Mouse (Mus musculus) spleen, postnatal 4 days (tissue): ENCODE results near the gene Srsf1.
A peak's percentile ranks its signal among the peaks of the same experiment; 100 is the strongest.
"Not testable (repeated sequence)": the region's sequence is repeated elsewhere in the genome, so short reads cannot be mapped to it uniquely, and the experiment has no call there.

Source experiments
- DNase-seq, 2 experiments: peaks; one replicate each; pipeline ENCODE4 v3.0.0; 2022; ENCODE audit warnings: low spot score in 2 of 2

Srsf1 gene

DNA sequence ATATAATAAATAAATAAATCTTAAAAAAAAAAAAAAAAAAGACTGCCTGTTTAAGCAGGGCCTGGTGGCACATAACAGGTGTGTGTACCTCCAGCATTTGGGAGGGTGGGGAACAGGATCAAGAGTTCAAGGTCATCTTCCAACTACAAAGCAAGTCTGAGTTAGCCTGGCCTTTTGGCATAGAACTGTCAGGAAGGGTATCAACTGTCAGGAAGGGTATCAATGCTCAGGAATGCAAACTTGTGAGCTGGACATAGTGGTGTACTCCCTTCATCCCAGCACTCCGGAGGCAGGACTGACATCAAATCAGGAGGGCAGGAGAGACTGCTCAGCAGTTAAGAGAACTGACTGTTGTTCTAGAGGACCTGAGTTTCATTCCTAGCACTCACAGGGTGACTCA lies 8.1 kb upstream of the Srsf1 start:
- DNase-seq: peak in 1 of 2 experiments; percentile 41

DNA sequence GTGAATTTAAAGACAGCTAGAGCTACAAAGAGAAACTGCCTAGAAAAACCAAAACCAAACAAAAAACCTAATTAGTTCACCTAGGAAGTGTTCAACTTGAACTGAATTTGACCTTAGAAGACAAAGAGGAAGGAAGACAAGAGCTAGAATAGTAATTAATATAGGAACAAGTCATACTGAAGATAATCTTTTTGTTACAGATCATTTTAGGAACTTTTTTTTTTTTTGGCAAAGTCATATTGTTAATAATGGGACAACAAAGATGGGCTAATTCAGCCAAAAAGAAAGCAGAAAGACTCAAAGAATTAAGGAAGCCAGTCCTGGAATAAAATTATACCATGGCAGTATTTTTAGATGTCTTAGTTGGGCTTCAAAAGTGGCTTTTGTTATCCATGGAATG lies 2.9 kb upstream of the Srsf1 start:
- DNase-seq: no peak

DNA sequence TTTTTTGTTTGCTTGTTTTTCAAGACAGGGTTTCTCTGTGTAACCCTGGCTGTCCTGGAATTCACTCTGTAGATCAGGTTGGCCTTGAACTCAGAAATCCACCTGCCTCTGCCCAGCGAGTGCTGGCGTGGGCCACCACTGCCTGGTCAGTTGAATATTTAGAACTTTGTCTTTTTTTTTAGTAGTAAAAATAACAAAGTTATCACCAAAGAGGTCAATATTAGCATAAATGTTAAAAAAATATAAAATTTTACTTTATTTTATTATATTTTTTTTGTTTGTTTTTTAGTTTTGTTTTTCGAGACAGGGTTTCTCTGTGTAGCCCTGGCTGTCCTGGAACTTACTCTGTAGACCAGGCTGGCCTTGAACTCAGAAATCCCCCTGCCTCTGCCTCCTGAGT lies 2.0 kb upstream of the Srsf1 start:
- DNase-seq: not testable (repeated sequence)

DNA sequence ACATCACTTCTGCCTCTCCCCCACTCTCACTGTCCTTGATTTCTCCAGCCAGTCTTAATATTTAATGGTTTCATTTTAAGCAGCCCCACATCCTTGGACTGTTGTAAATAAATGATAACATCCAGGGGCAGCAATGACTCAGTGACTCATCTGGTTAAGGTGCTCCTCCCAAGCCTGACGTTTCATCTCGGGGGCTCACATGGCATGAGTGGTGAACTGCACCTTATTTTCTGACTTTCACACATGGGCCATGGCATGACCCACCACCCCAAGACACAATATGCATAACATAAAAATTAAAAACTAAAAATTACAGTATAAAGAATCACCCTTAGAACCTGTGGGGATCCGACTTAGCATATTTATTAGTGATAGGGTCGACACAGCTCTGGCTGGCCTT lies 1.3 kb upstream of the Srsf1 start:
- DNase-seq: no peak

DNA sequence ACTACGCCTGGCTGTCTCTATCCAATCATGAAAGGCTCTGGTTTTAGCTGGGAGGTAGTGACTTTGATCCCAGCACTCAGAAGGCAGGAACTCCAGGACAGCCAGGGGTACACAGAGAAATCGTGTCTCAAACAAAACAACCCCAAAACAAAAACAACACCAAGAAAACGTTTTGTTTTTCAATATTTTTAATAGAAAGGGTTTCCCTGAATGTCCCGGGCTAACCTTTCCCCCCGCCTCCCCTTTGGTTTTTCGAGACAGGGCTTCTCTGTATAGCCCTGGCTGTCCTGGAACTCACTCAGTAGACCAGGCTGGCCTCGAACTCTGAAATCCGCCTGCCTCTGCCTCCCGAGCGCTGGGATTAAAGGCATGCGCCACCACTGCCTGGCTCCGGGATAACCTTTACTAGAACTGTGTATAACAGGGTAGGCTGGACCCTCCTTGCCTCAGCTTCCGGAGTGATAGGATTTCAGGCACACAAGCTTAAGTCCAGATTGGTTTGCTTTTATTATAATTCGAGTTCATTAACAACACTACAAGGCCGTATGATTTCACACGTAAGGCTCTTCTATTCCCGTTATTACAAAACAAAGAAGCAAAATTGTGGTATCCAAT lies 743 bp upstream of the Srsf1 start:
- DNase-seq: peak; percentile 56 to 76

DNA sequence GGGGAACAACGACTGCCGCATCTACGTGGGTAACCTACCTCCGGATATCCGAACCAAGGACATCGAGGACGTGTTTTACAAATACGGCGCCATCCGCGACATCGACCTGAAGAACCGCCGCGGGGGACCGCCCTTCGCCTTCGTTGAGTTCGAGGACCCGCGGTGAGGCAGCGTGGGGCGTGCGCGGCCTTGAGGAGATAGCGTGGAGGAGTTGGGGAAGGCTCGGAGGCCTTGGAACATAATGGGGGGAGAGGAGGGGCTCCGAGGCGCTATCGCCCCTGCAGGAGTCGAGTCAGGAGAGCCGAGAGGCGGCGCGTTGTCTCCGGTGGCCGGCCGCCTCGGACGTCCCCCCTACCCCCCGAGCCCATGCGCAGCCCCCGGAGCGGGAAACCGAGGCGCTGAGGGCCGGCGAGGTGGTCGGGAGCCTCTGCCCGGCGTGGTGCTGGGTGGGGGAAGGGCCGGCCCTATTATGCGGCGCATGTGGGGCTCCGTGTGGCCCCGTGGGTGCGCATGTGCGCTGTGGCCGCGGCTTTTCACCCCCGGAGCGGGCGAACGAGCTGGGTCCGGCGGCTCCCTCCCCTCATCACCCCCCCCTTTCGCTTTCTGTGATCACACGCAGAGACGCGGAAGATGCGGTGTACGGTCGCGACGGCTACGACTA lies 828 bp downstream of the Srsf1 start:
- peak; percentile 72 to 87 for DNase-seq

DNA sequence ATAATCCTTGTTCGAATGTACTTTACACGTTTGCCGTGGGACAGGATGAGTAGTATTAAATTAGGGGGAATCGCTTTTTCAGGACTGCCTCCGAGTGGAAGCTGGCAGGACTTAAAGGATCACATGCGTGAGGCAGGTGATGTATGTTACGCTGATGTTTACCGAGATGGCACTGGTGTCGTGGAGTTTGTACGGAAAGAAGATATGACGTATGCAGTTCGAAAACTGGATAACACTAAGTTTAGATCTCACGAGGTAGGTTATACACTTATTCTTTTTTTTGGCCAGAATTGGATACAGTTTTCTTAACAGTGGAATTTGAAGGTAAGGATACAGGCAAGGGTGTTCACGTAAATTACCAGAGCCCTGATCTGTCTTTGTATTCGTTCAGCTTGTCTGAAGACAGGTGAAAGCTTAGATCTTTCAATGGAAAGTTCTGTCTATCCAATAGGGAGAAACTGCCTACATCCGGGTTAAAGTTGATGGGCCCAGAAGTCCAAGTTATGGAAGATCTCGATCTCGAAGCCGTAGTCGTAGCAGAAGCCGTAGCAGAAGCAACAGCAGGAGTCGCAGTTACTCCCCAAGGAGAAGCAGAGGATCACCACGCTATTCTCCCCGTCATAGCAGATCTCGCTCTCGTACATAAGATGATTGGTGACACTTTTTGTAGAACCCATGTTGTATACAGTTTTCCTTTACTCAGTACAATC lies 1.9 kb downstream of the Srsf1 start:
- peak; percentile 18 to 58 for DNase-seq

DNA sequence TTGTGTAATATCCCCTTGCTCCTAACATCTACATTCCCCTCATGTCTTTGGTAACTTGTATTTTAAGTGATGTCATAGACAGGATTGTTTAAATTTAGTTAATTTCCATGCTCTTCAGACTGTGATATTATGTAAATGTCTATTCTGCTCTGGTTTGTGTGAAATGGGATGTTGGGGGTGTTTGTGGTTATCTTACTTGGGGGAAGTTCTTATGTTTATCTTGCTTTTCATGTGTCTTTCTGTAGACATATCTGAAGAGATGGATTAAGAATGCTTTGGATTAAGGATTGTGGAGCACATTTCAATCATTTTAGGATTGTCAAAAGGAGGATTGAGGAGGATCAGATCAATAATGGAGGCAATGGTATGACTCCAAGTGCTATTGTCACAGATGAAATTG lies 2.6 kb downstream of the Srsf1 start:
- no peak for DNase-seq

DNA sequence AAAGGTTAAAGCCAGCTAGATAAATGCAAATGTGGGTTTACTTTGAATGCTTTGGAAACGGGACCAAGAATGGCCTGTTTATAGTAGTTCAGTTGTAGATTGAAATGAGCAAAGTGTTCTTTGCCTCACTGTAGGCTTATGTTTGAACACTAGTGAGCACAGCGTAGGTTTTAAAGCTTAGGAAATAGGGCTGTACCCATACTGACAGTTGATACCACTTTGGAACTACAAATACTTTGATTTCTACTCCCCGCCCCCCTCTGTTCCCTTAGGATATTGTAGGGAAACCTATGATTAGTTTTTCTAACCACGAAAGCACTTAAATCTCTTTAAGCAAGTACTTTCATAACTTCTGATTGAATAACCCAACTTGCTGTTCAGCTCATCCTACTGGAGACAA lies 5.5 kb downstream of the Srsf1 start:
- DNase-seq: no peak

DNA sequence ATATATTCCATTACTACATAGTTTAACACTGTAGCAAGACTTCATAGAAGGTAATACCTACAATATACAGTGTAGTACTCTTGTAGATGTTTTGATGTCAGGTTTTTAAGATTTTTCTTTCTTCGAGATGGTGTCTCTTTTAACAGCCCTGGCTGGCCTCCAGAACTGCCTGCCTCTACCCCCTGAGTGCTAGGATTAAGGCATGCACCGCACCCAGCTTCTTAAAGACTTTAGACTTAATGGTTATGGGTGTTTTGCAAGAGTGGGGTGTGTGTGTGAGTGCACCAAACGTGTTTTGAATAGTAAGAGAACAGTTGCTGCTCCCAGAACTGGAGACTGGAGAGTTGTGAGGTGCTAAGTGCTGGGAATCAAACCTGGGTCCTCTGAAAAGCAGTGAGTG lies 6.6 kb downstream of the Srsf1 start:
- no peak for DNase-seq

DNA sequence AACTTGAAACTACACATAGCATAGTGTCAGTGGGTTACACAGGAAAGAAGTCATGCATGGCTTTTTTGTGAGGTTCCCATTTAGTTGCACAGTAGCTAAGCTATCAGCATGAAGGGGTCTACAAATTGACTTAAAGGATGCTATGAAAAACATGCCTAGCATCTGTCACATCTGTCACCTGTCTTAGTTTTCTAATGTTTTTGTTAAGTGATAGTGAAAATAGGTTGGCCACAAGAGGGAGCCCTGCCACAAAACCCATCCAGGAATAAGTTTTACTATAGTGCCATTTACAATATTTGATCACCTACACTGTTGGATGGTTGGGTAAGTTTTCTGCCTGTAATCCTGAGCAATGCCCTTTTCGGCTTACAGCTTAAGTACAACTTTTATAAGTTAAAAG lies 7.4 kb downstream of the Srsf1 start:
- peak; percentile 54 to 75 for DNase-seq

DNA sequence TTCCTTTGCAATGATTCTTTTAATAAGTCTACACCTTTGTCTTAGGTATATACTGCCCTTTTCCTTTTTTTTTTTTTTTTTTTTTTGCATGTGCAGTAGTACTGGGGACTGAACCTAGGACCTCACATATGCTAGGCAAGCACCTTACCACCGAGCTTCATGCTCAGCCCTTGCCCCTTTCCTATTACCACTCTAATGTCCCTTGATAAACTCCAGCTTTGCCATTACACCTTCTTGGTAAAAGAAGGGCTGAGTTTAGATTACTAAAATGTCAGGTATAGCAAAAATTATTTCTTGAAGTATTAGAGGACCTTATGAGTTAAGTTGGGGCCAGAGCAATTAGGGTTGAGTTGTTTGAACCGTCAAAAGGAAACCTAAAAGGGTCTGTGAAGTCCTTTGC lies 8.6 kb downstream of the Srsf1 start:
- no peak for DNase-seq

DNA sequence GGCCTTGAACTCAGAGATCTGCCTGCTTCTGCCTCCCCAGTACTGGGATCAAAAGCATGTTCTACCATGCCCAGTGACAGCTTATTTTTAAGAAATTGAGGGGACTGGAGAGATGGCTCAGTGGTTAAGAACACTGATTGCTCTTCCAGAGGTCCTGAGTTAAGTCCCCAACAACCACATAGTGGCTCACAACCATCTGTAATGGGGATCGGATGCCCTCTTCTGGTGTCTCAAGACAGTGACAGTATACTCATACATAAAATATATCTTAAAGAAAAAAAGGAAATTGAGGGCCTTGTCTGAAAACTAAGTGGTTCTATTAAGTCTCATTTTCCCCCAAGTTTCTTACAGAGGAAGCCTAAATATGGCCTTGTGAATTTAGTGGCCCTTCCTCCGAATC lies 10.6 kb downstream of the Srsf1 start:
- DNase-seq: no peak

DNA sequence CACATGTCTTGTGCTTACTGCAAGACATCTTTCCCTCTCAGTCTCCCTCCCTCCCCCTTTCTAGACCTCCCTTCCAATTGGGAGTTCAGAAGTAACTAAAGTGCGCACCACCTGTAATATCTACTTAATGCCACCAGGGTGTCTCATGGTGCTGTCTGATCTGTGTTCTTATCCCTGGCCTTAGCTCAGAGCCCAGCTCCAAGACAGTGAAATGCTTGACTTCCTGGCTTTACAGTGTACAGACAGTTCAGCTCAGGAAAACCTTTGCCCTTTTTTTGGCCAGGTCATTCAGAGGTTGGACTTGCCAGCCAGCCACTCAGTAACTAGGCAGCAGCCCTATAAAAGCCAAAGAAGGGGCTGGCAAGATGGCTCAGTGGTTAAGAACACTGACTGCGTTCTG lies 12.0 kb downstream of the Srsf1 start:
- DNase-seq: no peak

DNA sequence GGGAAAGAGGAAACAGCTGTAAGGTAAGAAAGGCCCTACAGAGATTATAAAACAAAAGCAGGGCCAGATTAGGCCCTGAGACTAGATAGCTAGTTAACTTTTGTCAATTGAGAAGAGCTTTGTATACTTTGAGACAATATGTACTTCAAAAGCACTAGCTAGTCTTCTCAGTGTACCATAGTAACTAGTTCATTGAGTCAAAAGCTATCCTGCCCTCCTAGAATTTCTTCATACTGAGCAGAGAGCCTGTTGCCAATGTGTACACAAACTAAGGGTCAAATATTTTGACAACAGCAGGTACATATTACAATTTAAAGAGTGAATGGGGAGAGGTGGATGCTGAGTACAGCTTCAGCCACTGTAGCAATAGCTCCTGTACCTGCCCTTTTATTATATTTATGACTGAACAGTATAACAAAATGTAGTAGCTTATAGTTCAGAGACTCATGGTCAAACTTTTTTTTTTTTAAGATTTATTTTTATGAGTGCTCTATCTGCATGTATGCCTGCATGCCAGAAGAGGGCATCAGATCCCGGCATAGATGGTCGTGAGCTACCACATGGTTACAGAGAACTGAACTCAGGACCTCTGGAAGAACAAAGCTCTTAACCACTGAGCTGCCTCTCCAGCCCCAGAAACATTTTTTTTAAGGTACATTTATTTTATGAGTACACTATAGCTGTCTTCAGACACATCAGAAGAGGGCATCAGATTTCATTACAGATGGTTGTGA lies 14.9 kb downstream of the Srsf1 start:
- DNase-seq: no peak

DNA sequence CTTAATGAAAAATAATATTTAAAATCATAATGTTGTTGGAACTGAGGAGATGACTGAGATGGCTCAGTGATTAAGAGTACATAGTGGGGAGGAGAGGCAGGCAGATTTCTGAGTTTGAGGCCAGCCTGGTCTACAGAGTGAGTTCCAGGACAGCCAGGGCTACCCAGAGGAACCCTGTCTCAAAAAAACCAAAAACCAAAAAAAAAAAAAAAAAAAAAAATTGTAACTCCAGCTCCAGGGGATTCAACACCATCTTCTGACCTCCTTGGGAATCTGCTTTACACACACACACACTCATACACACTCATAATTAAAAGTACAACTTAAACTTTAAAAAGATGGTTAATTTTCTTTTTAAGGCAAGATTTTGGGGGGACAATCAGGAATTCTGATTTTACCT lies 18.6 kb downstream of the Srsf1 start:
- no peak for DNase-seq

DNA sequence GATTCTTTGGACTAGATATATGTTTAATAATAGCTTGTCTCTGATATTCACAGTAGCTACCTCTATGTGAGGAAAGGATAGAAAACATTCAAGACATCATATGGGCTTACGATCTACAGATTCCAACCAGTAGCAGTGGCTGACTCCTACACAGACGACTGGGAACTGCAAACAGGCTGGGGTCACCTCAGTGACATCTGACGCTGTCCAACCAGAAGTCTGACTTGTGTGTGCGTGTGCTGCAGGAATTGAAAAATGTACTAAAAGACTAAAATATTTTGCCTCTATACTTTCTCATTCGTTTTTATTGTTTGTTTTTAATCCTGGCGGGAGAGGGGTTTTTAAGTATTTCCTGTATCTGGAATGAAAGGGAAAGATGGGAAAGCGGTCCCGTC lies 20.0 kb downstream of the Srsf1 start:
- no peak for DNase-seq

DNA sequence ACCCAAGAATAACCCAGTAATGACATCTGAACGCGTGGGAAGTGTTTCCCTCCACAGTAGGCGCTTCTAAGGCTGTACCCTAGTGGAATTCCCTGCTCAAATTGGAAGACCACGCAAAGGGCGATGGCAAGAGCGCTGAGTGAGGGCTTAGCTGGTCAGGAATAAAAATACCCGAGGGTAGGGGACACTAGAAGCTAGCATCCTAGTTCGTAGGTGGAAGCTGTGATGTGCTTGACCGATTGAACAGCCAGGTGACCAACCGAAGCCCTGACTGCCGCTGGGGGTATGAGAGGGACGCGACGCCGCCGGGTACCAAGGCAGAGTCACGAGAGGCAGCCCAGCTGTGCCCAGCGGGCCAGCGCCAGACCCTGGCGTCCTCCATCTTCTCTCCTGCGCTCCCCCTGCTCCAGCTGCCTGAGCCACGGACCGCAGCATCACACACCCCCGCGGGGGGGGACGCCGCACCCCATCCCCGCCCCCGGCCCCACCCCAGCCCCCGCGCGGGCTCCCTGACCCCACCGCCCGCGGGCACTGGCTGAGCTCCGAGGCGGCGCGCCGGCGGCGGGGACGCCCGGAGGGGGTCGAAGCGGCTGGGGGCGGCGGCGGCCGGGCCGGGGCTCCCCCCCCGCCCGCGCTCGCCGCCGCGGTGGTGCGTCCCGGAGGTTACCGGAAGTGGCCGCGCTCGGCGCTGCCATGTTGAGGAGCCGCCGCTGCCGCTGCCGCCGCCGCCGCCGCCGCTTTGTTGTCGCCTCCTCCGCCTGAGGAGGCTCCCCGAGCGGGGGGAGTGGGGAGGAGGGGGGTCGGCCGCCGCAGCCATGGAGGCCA lies 20.6 kb downstream of the Srsf1 start, which contains the start of gene Vezf1:
TSS of gene Vezf1 (plus strand) at position 694 of the 825 bp plus-strand sequence.
- DNase-seq: peak; percentile 83 to 92

DNA sequence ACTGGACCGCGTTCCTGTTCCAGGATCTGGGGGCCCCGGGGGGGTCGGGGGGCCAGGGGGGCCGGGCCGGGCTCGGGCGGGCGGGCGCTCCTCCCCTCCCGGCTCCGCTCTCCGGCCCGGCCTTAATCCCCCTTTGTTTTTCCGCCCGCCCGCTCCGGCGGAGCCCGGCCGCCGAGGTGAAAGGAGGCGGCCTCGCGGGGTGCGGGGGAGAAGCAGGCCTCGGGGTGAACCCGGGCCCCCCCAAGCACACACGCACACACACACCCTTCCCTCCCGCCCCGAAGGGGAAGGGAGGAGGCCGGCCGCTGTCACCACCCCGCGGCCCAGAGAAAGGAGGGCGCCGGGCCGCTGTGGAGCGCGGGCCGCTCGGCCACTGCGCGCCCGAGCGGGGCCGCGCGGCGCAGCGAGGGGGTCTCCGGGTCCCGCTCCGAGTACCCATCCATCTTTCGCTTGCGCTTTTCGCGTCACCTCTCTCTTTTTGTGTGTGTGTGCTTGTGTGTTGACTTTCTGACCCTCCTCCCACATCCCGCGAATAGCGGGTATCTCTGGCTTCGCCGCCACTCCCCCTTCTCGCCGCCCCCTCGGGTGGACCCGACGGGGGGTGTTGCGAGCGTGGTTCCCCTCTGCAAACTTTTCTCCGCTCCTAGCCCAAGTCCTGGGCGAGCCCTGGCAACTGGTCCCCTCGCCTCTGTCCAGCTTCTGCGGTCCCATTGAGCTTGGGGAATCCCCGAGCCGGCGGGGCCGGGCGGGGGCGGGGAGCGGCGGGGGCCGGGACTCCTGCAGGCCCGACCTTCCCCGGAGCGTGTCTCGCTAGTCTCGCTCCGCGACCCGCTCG lies 21.5 kb downstream of the Srsf1 start:
- DNase-seq: peak; percentile 56 to 84

DNA sequence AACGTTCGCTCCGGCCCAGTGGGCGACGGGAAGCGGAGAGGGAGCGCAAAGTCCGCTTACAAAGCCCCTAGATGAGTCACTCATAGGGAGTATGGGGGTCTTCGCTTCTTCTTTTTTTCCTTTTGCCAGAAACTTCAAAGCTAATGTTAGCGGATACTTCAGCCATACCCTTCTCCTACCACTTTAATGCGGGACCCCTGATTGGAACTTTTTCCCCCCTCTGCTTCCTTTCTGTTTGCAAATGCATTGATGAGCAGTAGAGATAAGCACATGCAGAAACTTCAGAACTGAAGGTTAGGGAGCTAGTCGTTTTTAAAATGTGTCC lies 22.0 kb downstream of the Srsf1 start:
- no peak for DNase-seq

DNA sequence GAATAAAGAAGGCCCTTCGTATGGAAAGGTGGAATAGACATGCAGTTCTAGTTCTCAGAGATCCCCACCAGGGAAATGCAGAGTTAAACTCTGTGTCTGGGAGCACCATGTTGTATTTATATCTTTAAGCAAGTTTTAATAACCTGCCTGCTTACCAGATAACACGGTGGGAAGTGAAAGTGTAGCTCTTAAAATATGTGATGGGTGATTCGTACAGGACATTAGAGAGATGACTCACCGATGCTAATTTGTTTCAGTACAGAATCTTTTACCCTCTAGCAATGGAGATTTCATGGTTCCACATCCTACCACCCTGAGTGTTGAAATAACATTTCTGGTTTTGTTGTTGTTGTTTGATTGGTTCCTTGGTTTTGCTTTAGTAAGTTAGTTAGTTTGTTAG lies 23.2 kb downstream of the Srsf1 start:
- no peak for DNase-seq
